Mouse (Mus musculus) heart, postnatal 4 days (tissue): ENCODE results near the gene Poc1a. TPM values are rescaled to one million over a fixed set of nuclear protein-coding genes. Genes with fewer than 3 reads are reported as not detected.

Experiments used
- DNase-seq: peaks from one replicate; pipeline ENCODE4 v3.0.0; 2021
- total RNA-seq, 2 experiments: library from RNA; stranded (reverse); gene quantifications; 2 replicates each; pipeline ENCODE4 v1.2.3; 2021

The Poc1a gene
- total RNA-seq, 2 experiments from 2014 or later = 17.0 to 19.3 TPM

GRCm38 (mm10) chr9:106301446-106302080 lies 20.7 kb downstream of the Poc1a start:
- no peak for DNase-seq

GRCm38 (mm10) chr9:106302446-106303150 lies 21.7 kb downstream of the Poc1a start:
- no peak for DNase-seq

GRCm38 (mm10) chr9:106303460-106303960 lies 22.6 kb downstream of the Poc1a start:
- no peak for DNase-seq

- no peak for DNase-seq
These were observed 24.4 kb downstream of the Poc1a start for GRCm38 (mm10) chr9:106305228-106305627.

- DNase-seq = peak; percentile 86
These were observed 25.9 kb downstream of the Poc1a start for GRCm38 (mm10) chr9:106306662-106307351.

GRCm38 (mm10) chr9:106308151-106308550 lies 27.3 kb downstream of the Poc1a start:
- no peak for DNase-seq

- no peak for DNase-seq
These were observed 27.7 kb downstream of the Poc1a start for GRCm38 (mm10) chr9:106308555-106308954.

GRCm38 (mm10) chr9:106308983-106309382 lies 28.1 kb downstream of the Poc1a start:
- no peak for DNase-seq

GRCm38 (mm10) chr9:106309859-106310258 lies 29.0 kb downstream of the Poc1a start:
- DNase-seq = no peak

- no peak for DNase-seq
These were observed 30.8 kb downstream of the Poc1a start for GRCm38 (mm10) chr9:106311625-106312191.

GRCm38 (mm10) chr9:106312950-106313360 lies 32.1 kb downstream of the Poc1a start:
- no peak for DNase-seq

- no peak for DNase-seq
These were observed 33.3 kb downstream of the Poc1a start for GRCm38 (mm10) chr9:106314196-106314595.

- no peak for DNase-seq
These were observed 37.2 kb downstream of the Poc1a start for GRCm38 (mm10) chr9:106318074-106318473.

- DNase-seq = peak; percentile 46
These were observed 38.2 kb downstream of the Poc1a start for GRCm38 (mm10) chr9:106319095-106319494.

GRCm38 (mm10) chr9:106322497-106322896 lies 41.6 kb downstream of the Poc1a start:
- no peak for DNase-seq

- DNase-seq = no peak
These were observed 45.4 kb downstream of the Poc1a start for GRCm38 (mm10) chr9:106326241-106326640.

GRCm38 (mm10) chr9:106327125-106327809 lies 46.4 kb downstream of the Poc1a start:
- no peak for DNase-seq

GRCm38 (mm10) chr9:106328068-106328610 lies 47.3 kb downstream of the Poc1a start:
- DNase-seq = no peak

- DNase-seq = no peak
These were observed 48.1 kb downstream of the Poc1a start for GRCm38 (mm10) chr9:106328772-106329511.

GRCm38 (mm10) chr9:106332746-106333145 lies 51.9 kb downstream of the Poc1a start:
- DNase-seq = no peak

GRCm38 (mm10) chr9:106337620-106338019 lies 56.8 kb downstream of the Poc1a start:
- no peak for DNase-seq
